In genomic region chr5:144222811-144223502, GRCm38 (mm10) we compare ENCODE assay signal across 8 mouse cellular contexts. TPM values are rescaled to one million over a fixed set of nuclear protein-coding genes. Genes with fewer than 3 reads are reported as not detected.
A peak's percentile ranks its signal among the peaks of the same experiment; 100 is the strongest.
DNase-seq lines count a peak whose midpoint lies in the region; ATAC-seq and TF ChIP-seq lines count a peak whose summit lies in the region.

No protein-coding gene starts in this region.

- peak overlapping the region; percentile 87 for H3K4me3 ChIP-seq in embryonic fibroblast, embryonic 13.5 days (ENCODE audit: insufficient read depth, low read length)
- peak overlapping the region; percentile 75 for H3K4me3 ChIP-seq in hindbrain, embryonic 11.5 days (ENCODE audit: low read depth, low read length)
- peak overlapping the region; percentile 65 for H3K4me3 ChIP-seq in limb, embryonic 11.5 days (ENCODE audit: low read depth, low read length)
- H3K4me3 ChIP-seq in midbrain, embryonic 11.5 days (ENCODE audit: low read depth, low read length) = peak overlapping the region; percentile 49

- no peak overlapping the region for H3K27ac ChIP-seq in embryonic fibroblast, embryonic 13.5 days (ENCODE audit: insufficient read depth, low read length)
- peak overlapping the region; percentile 24 for H3K27ac ChIP-seq in hindbrain, embryonic 11.5 days (ENCODE audit: low read depth, low read length)
- H3K27ac ChIP-seq in limb, embryonic 11.5 days (replicated peaks; ENCODE audit: low read depth, low read length) = no peak overlapping the region
- H3K27ac ChIP-seq in midbrain, embryonic 11.5 days (ENCODE audit: low read depth, low read length) = no peak overlapping the region

- H3K4me2 ChIP-seq in hindbrain, embryonic 11.5 days (replicated peaks; ENCODE audit: low read depth, low read length) = peak overlapping the region; percentile 83
- H3K4me2 ChIP-seq in limb, embryonic 11.5 days (ENCODE audit: low read depth, severe bottlenecking) = peak overlapping the region; percentile 85
- peak overlapping the region; percentile 70 for H3K4me2 ChIP-seq in midbrain, embryonic 11.5 days

- H3K9me3 ChIP-seq in hindbrain, embryonic 11.5 days (ENCODE audit: control insufficient read depth, low read length) = no peaks in the 10 kb centered on the region
- no peaks in the 10 kb centered on the region for H3K9me3 ChIP-seq in limb, embryonic 11.5 days (ENCODE audit: control insufficient read depth, low read length)
- H3K9me3 ChIP-seq in midbrain, embryonic 11.5 days (ENCODE audit: control insufficient read depth, low read length) = no peaks in the 10 kb centered on the region

- ATAC-seq in hindbrain, embryonic 11.5 days (ENCODE audit: low FRiP score) = peak; percentile 73
- ATAC-seq in limb, embryonic 11.5 days (ENCODE audit: insufficient number of reproducible peaks, low FRiP score, low TSS enrichment, low read depth) = peak; percentile 48; the same call in 1 of the 2 replicates
- peak; percentile 79; the same call in 1 of the 2 replicates for ATAC-seq in midbrain, embryonic 11.5 days (ENCODE audit: low FRiP score)

- peak overlapping the region; percentile 63 for H3K9ac ChIP-seq in hindbrain, embryonic 11.5 days (ENCODE audit: low read depth, low read length)
- peak overlapping the region; percentile 63 for H3K9ac ChIP-seq in limb, embryonic 11.5 days (ENCODE audit: low read length)
- peak overlapping the region; percentile 76 for H3K9ac ChIP-seq in midbrain, embryonic 11.5 days (ENCODE audit: low read length)

- no peak; the same call in 1 of the 2 replicates for TF ChIP-seq POLR2A in embryonic fibroblast, embryonic 13.5 days (IDR thresholded peaks at IDR 0.05; ENCODE audit: low read depth, low read length)

- no peaks in the 10 kb centered on the region for H3K27me3 ChIP-seq in hindbrain, embryonic 11.5 days (ENCODE audit: control insufficient read depth, insufficient read depth, low read length)
- no peaks in the 10 kb centered on the region for H3K27me3 ChIP-seq in limb, embryonic 11.5 days (ENCODE audit: control insufficient read depth, insufficient read depth, low read length)
- no peaks in the 10 kb centered on the region for H3K27me3 ChIP-seq in midbrain, embryonic 11.5 days (ENCODE audit: control insufficient read depth, insufficient read depth, low read length)

- H3K36me3 ChIP-seq in hindbrain, embryonic 11.5 days (ENCODE audit: control insufficient read depth, insufficient read depth, low read length) = no peaks in the 10 kb centered on the region
- H3K36me3 ChIP-seq in limb, embryonic 11.5 days (ENCODE audit: control insufficient read depth, insufficient read depth, low read length) = no peaks in the 10 kb centered on the region
- no peaks in the 10 kb centered on the region for H3K36me3 ChIP-seq in midbrain, embryonic 11.5 days (ENCODE audit: control insufficient read depth, insufficient read depth, low read length)

- WGBS in hindbrain, embryonic 11.5 days = 4% methylated on average over 25 of the region's 25 CpGs
- whole genome bisulfite sequencing in limb, embryonic 11.5 days = 2% methylated on average over 25 of the region's 25 CpGs
- 4% methylated on average over 25 of the region's 25 CpGs for WGBS in midbrain, embryonic 11.5 days

- no peaks in the 10 kb centered on the region for H3K4me1 ChIP-seq in embryonic fibroblast, embryonic 13.5 days (ENCODE audit: control insufficient read depth, insufficient read depth, low read length)
- H3K4me1 ChIP-seq in hindbrain, embryonic 11.5 days (replicated peaks; ENCODE audit: control insufficient read depth, insufficient read depth, low read length) = peaks cover 5% of the 10 kb centered on the region
- H3K4me1 ChIP-seq in limb, embryonic 11.5 days (ENCODE audit: control insufficient read depth, insufficient read depth, low read length) = peaks cover 4% of the 10 kb centered on the region
- peaks cover 15% of the 10 kb centered on the region for H3K4me1 ChIP-seq in midbrain, embryonic 11.5 days (ENCODE audit: control insufficient read depth, insufficient read depth, low read length)

- peak; percentile 59 to 85 for DNase-seq in adrenal gland, adult (ENCODE audit: inconsistent age in 2 of 2, low spot score in 1 of 2)
- no peak for DNase-seq in adrenal gland, postnatal 4 days (ENCODE audit: low spot score in 2 of 2)
- peak; percentile 71 for DNase-seq in adrenal gland, adult 2 months
- DNase-seq in hindbrain, embryonic 11.5 days (ENCODE audit: low spot score) = no peak
- DNase-seq in limb, embryonic 11.5 days (ENCODE audit: low spot score) = peak; percentile 23
- DNase-seq in midbrain, embryonic 11.5 days (ENCODE audit: low spot score, missing footprints) = no peak
- DNase-seq in frontal cortex, postnatal 10 days (ENCODE audit: low spot score in 2 of 2) = no peak

- TF ChIP-seq CTCF in embryonic fibroblast, embryonic 13.5 days (IDR thresholded peaks at IDR 0.05; ENCODE audit: borderline replicate concordance, insufficient read depth, low read length) = no peak

RNA-seq across cellular contexts. Expression of gene Tecpr1, which starts 0.5 kb away (rescaled TPM):
- 10 to 100 TPM; 68.5 to 70.9 TPM for total RNA-seq in adrenal gland, postnatal 4 days (2021)
- 100 to 1,000 TPM in 1 of 2 experiments, 10 to 100 TPM in 1; 77.8 to 125 TPM for total RNA-seq in adrenal gland, adult 2 months (2021)
- 130 and 135 TPM in 2 replicates for polyA plus RNA-seq in adrenal gland, adult 2 months (2012; rRNA removed)
- polyA plus RNA-seq in embryonic fibroblast, embryonic 13.5 days (2011; ENCODE audit: insufficient read length, low read depth, missing spikeins) = 15.1 and 15.7 TPM in 2 replicates
- polyA plus RNA-seq in hindbrain, embryonic 11.5 days (2014; fragmentation: Nextera tagmentation; extraction: Ambion mirVana) = 13.3 and 16.6 TPM in 2 replicates
- polyA plus RNA-seq in limb, embryonic 11.5 days (2014; fragmentation: Nextera tagmentation; extraction: Ambion mirVana) = 11.3 and 13.5 TPM in 2 replicates
- 13.1 TPM in 2 replicates for polyA plus RNA-seq in midbrain, embryonic 11.5 days (2014; fragmentation: Nextera tagmentation; extraction: Ambion mirVana)

RNA-seq across cellular contexts. Expression of gene Bri3, which starts 21.3 kb away (rescaled TPM):
- 100 to 1,000 TPM; 102 to 108 TPM for total RNA-seq in adrenal gland, postnatal 4 days (2021)
- total RNA-seq in adrenal gland, adult 2 months (2021) = 100 to 1,000 TPM; 127 TPM
- 248 and 377 TPM in 2 replicates for polyA plus RNA-seq in adrenal gland, adult 2 months (2012; rRNA removed)
- 90.6 and 104 TPM in 2 replicates for polyA plus RNA-seq in embryonic fibroblast, embryonic 13.5 days (2011; ENCODE audit: insufficient read length, low read depth, missing spikeins)
- polyA plus RNA-seq in hindbrain, embryonic 11.5 days (2014; fragmentation: Nextera tagmentation; extraction: Ambion mirVana) = 125 and 126 TPM in 2 replicates
- 128 and 132 TPM in 2 replicates for polyA plus RNA-seq in limb, embryonic 11.5 days (2014; fragmentation: Nextera tagmentation; extraction: Ambion mirVana)
- 123 and 130 TPM in 2 replicates for polyA plus RNA-seq in midbrain, embryonic 11.5 days (2014; fragmentation: Nextera tagmentation; extraction: Ambion mirVana)

RNA-seq across cellular contexts. Expression of gene Bhlha15, which starts 32.9 kb away (rescaled TPM):
- total RNA-seq in adrenal gland, postnatal 4 days (2021) = 1 to 10 TPM in 1 of 2 experiments, under 1 TPM in 1; 0.96 to 3.1 TPM
- 1 to 10 TPM in 1 of 2 experiments, under 1 TPM in 1; 0.49 to 1.0 TPM for total RNA-seq in adrenal gland, adult 2 months (2021)
- 0.69 and 0.88 TPM in 2 replicates for polyA plus RNA-seq in adrenal gland, adult 2 months (2012; rRNA removed)
- not detected in 2 replicates for polyA plus RNA-seq in embryonic fibroblast, embryonic 13.5 days (2011; ENCODE audit: insufficient read length, low read depth, missing spikeins)
- polyA plus RNA-seq in hindbrain, embryonic 11.5 days (2014; fragmentation: Nextera tagmentation; extraction: Ambion mirVana) = 0.04 and 0.15 TPM in 2 replicates
- 0.06 and 0.15 TPM in 2 replicates for polyA plus RNA-seq in limb, embryonic 11.5 days (2014; fragmentation: Nextera tagmentation; extraction: Ambion mirVana)
- polyA plus RNA-seq in midbrain, embryonic 11.5 days (2014; fragmentation: Nextera tagmentation; extraction: Ambion mirVana) = not detected in 2 replicates

Comparison
In these comparisons a context has a peak if more than half of its experiments do, and no peak if none do; other contexts are left out.
1. DNase-seq: peak in adrenal gland, adult (2 of 2), adrenal gland, adult 2 months (single experiment) and limb, embryonic 11.5 days (single experiment); none in adrenal gland, postnatal 4 days (0 of 2), hindbrain, embryonic 11.5 days (single experiment), midbrain, embryonic 11.5 days (single experiment) and frontal cortex, postnatal 10 days (0 of 2).
2. Peak in every context shown above with its lines, with median percentiles within 50 percentile points of each other: H3K4me3 ChIP-seq, ATAC-seq, H3K4me2 ChIP-seq and H3K9ac ChIP-seq.